ENCODE assay signal across 17 mouse cellular contexts in the genomic region with DNA sequence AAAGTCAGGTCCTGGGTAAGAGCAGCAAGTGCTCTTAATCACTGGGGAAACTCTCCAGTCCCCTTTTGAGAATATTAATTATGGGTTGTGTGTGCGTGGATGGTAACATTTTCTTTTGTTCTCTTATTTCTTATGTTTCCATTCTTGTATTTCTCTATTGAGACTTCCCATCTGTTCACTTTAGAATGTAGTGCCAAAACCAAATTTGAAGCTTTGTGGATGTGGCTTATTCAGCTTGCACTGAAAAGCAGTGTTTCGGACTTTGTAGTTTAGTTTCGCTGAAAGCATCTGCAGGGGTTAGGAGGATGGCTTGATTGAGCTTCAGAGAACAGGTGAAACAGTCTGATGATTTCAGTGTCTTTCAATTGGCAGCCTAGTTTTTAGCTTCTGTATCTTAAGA.
"Had no signal": no experiment of that assay in that cellular context is flagged by ENCODE, and none has a peak within 500 bp of the region (broad histone marks: within the 10 kb centered on the region; RNA-seq: fewer than 3 reads in every experiment).

No protein-coding gene starts in this region.

- DNase-seq: lung, adult 2 months; lung, postnatal 14 days; lung, postnatal 36 days; right cerebral cortex, postnatal 14 days; thymus, adult 18-20 months; thymus, postnatal 14 days; thymus, postnatal 36 days had no signal

- H3K4me2 ChIP-seq: lung, embryonic 15.5 days; midbrain, embryonic 11.5 days; midbrain, embryonic 13.5 days; midbrain, embryonic 15.5 days; neural tube, embryonic 12.5 days; stomach, embryonic 15.5 days had no signal

- H3K4me1 ChIP-seq: lung, embryonic 15.5 days; midbrain, embryonic 13.5 days; midbrain, embryonic 15.5 days; neural tube, embryonic 12.5 days; stomach, embryonic 15.5 days had no signal

- ATAC-seq: lung, postnatal 0 days; midbrain, embryonic 13.5 days; midbrain, embryonic 15.5 days had no signal

- H3K27ac ChIP-seq: lung, embryonic 15.5 days; macrophage; midbrain, embryonic 13.5 days; midbrain, embryonic 15.5 days; neural tube, embryonic 12.5 days; stomach, embryonic 15.5 days; stomach, postnatal 0 days had no signal

- H3K4me3 ChIP-seq: lung, embryonic 15.5 days; megakaryocyte, embryonic 14.5 days; midbrain, embryonic 13.5 days; midbrain, embryonic 15.5 days; neural tube, embryonic 12.5 days; stomach, embryonic 15.5 days had no signal

- H3K27me3 ChIP-seq: lung, embryonic 15.5 days; megakaryocyte, embryonic 14.5 days; midbrain, embryonic 13.5 days; midbrain, embryonic 15.5 days; neural tube, embryonic 12.5 days; stomach, embryonic 15.5 days had no signal

- H3K36me3 ChIP-seq: lung, embryonic 15.5 days; midbrain, embryonic 13.5 days; midbrain, embryonic 15.5 days; neural tube, embryonic 12.5 days; stomach, embryonic 15.5 days had no signal

- H3K9ac ChIP-seq: lung, embryonic 15.5 days; midbrain, embryonic 13.5 days; midbrain, embryonic 15.5 days; neural tube, embryonic 12.5 days; stomach, embryonic 15.5 days had no signal

- H3K9me3 ChIP-seq: lung, embryonic 15.5 days; megakaryocyte, embryonic 14.5 days; midbrain, embryonic 13.5 days; midbrain, embryonic 15.5 days; neural tube, embryonic 12.5 days; stomach, embryonic 15.5 days had no signal
